Mouse (Mus musculus) kidney, adult 10 weeks (tissue): Measurements from ENCODE around the gene Hes3. TPM values are rescaled to one million over a fixed set of nuclear protein-coding genes. Genes with fewer than 3 reads are reported as not detected.

Experiments used
- polyA plus RNA-seq: library from polyadenylated mRNA; stranded (reverse); fragments of 350-450 nt; fragmentation: Illumina TruSeq; extraction: RNeasy Lipid Tissue Mini Kit (QIAGEN cat#74804); gene quantifications from one replicate; pipeline ENCODE4 v1.2.3, GENCODE M21; 2014; ENCODE audit warnings: low read depth, low replicate concordance

The Hes3 gene
- polyA plus RNA-seq: not detected

DNA sequence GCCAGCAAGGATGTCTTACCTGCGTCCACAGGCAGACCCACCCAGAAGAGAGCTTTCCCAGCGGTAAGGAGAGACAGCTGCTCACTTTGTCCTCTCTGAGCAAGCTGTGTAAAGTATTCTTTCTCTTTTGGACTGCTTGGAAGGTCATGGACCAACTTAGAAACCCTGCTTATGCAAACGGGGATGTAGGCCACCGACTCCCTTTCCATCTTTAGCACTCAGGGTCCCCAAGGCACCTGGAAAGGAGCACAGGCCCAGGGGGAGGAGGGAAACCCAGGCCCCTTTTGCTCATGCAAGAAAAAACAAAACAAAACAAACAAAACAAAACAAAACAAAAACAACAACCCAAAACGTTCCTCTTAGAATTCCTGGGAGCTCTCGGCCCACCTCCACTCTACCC lies at the start of gene Hes3:
TSS of gene Hes3 (minus strand) at position 101 of the 400 bp plus-strand sequence.

GRCm38 (mm10) chr4:152338419-152339292 lies 47.2 kb upstream of the Hes3 start, which contains the start of gene Chd5:
Gene Chd5, plus strand, starts transcription at chr4:152338651.

GRCm38 (mm10) chr4:152325574-152326411 lies 34.3 kb upstream of the Hes3 start, which contains the start of gene Rpl22:
Gene Rpl22, plus strand, starts transcription at chr4:152325742.

GRCm38 (mm10) chr4:152318517-152319234 lies 27.2 kb upstream of the Hes3 start, which contains the start of gene Rnf207:
Gene Rnf207, minus strand, starts transcription at chr4:152318993.

GRCm38 (mm10) chr4:152296874-152297861 lies 5.7 kb upstream of the Hes3 start, which contains the start of gene Icmt:
Gene Icmt, plus strand, starts transcription at chr4:152297227.

DNA sequence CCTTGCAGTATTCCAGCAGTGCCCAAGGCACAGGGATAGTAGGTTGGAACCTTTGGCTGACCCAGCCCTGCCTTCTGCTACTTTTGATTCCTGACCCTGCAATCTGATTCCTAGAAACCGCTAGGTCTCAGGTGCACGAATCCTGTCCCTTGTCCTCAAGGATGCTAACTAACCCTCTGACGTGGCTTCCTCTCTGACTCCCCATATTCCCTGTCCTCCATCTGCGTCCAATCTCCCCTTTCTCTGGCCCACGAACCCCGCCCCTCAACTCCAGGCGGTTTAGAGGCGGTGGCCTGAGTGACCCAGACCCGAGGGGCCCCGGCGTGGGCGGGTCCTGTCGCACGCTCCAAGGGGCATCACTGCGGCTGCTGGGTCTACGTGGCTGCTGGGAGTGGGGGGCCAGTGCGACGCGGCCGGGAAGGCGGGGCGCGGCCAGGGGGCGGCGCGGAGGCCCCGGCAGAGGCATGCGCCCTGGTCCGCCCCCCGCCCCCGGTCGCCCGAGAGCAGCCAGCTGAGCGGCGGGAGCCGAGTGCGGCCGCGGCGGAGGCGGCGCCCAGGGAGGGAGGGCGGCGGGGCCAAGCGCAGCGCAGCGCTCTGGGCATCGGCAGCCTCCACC lies 17.7 kb downstream of the Hes3 start, which contains the start of gene Gpr153:
TSS of gene Gpr153 (plus strand) at position 612 of the 616 bp plus-strand sequence.

Other genes starting within 250 kb of the Hes3 start
- 0.20 TPM for gene Plekhg5, start 219.2 kb downstream of the Hes3 start, polyA plus RNA-seq
- not detected for gene Tnfrsf25, start 175.7 kb downstream of the Hes3 start, polyA plus RNA-seq
- gene Espn, start 139.3 kb downstream of the Hes3 start, polyA plus RNA-seq: 1.5 TPM
- 0.24 TPM for gene Hes2, start 132.8 kb downstream of the Hes3 start, polyA plus RNA-seq
- 2.3 TPM for gene Acot7, start 113.5 kb downstream of the Hes3 start, polyA plus RNA-seq
- 0.73 TPM for gene Gpr153, start 17.4 kb downstream of the Hes3 start, polyA plus RNA-seq
- gene Icmt, start 5.6 kb upstream of the Hes3 start, polyA plus RNA-seq: 10.5 TPM
- not detected for gene Rnf207, start 27.3 kb upstream of the Hes3 start, polyA plus RNA-seq
- gene Rpl22, start 34.1 kb upstream of the Hes3 start, polyA plus RNA-seq: 253 TPM
- gene Chd5, start 47.0 kb upstream of the Hes3 start, polyA plus RNA-seq: not detected
- gene Nphp4, start 185.0 kb upstream of the Hes3 start, polyA plus RNA-seq: not detected
- gene Kcnab2, start 186.2 kb upstream of the Hes3 start, polyA plus RNA-seq: 0.20 TPM